Mouse (Mus musculus): ENCODE results near the gene Znrf2.
A peak's percentile ranks its signal among the peaks of the same experiment; 100 is the strongest.

The Znrf2 gene

GRCm38 (mm10) chr6:54810314-54810646, 6.4 kb upstream of the Znrf2 start:
- DNase-seq: no peak

GRCm38 (mm10) chr6:54811546-54812250, 5.0 kb upstream of the Znrf2 start:
- peak; percentile 97 for DNase-seq

- peak; percentile 95 for DNase-seq
Observed at GRCm38 (mm10) chr6:54812276-54812675, 4.4 kb upstream of the Znrf2 start.

GRCm38 (mm10) chr6:54815428-54816130, 1.1 kb upstream of the Znrf2 start:
- DNase-seq: peak; percentile 87

GRCm38 (mm10) chr6:54817266-54817767, 601 bp downstream of the Znrf2 start:
- peak; percentile 98 for DNase-seq

- no peak for DNase-seq
Observed at GRCm38 (mm10) chr6:54818389-54818788, 1.7 kb downstream of the Znrf2 start.

GRCm38 (mm10) chr6:54819272-54819671, 2.6 kb downstream of the Znrf2 start:
- peak; percentile 52 for DNase-seq

- peak; percentile 37 for DNase-seq
Observed at GRCm38 (mm10) chr6:54819746-54820145, 3.0 kb downstream of the Znrf2 start.

- DNase-seq: peak; percentile 91
Observed at GRCm38 (mm10) chr6:54822348-54822747, 5.6 kb downstream of the Znrf2 start.

- peak; percentile 65 for DNase-seq
Observed at GRCm38 (mm10) chr6:54824561-54824960, 7.8 kb downstream of the Znrf2 start.

GRCm38 (mm10) chr6:54827481-54827880, 10.8 kb downstream of the Znrf2 start:
- DNase-seq: peak; percentile 89

- DNase-seq: no peak
Observed at GRCm38 (mm10) chr6:54828274-54828673, 11.6 kb downstream of the Znrf2 start.

- peak; percentile 65 for DNase-seq
Observed at GRCm38 (mm10) chr6:54830048-54830772, 13.5 kb downstream of the Znrf2 start.

- DNase-seq: peak; percentile 85
Observed at GRCm38 (mm10) chr6:54831069-54831720, 14.5 kb downstream of the Znrf2 start.

- DNase-seq: peak; percentile 66
Observed at GRCm38 (mm10) chr6:54833427-54833826, 16.7 kb downstream of the Znrf2 start.

GRCm38 (mm10) chr6:54836666-54837065, 19.9 kb downstream of the Znrf2 start:
- DNase-seq: no peak

- DNase-seq: no peak
Observed at GRCm38 (mm10) chr6:54841399-54841798, 24.7 kb downstream of the Znrf2 start.

- DNase-seq: no peak
Observed at GRCm38 (mm10) chr6:54842041-54842440, 25.3 kb downstream of the Znrf2 start.

GRCm38 (mm10) chr6:54848546-54848945, 31.8 kb downstream of the Znrf2 start:
- no peak for DNase-seq

GRCm38 (mm10) chr6:54849179-54850156, 32.8 kb downstream of the Znrf2 start:
- no peak for DNase-seq

- no peak for DNase-seq
Observed at GRCm38 (mm10) chr6:54851778-54852177, 35.1 kb downstream of the Znrf2 start.

- no peak for DNase-seq
Observed at GRCm38 (mm10) chr6:54852669-54853068, 36.0 kb downstream of the Znrf2 start.
